Mouse (Mus musculus): Measurements from ENCODE around the gene Caly. TPM values are rescaled to one million over a fixed set of nuclear protein-coding genes. Genes with fewer than 3 reads are reported as not detected.

Gene Caly
- total and polyA plus RNA-seq, 3 experiments, result 5.7 to 13.9 (median 5.9) TPM

DNA sequence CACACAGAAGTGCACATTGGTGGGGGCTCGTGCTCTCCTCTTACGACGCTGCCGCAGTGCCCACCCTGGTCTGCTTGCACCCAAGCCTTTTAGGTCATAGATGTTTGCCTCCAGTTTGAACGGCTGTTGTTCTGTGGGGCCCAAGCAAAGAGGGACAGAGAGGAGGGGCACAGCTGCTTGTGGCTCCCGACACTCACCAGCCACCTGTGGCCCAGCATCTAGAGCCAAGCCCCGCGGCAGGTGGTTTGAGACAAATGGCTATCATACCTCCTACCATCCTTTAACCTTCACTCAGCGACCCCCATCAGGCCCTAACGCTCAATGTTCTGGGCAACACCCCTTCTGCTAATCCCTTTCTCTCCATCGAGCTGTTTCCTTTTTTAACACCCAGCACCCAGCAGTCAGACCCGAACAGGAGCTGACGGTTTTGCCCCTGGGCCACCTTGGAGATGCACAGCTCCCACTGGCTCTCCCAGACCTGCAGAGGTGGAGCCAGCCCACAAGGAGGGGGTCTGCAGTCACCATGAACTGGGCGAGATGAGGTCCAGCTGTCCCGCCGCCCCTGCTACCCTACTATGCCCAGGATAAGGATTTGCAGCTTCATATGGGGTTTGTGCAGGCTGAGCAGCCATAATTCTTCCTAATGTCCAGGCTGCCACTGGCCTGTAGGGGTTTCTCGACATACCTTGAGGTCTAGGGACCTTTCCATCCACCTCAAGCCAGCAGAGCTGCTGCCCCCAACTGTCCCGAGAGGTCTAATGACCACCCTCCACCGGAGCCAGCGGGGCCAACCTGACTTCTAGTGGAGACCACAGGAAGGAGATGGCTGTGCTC is 723 bp downstream of the Caly start:
- DNase-seq, result no peak

DNA sequence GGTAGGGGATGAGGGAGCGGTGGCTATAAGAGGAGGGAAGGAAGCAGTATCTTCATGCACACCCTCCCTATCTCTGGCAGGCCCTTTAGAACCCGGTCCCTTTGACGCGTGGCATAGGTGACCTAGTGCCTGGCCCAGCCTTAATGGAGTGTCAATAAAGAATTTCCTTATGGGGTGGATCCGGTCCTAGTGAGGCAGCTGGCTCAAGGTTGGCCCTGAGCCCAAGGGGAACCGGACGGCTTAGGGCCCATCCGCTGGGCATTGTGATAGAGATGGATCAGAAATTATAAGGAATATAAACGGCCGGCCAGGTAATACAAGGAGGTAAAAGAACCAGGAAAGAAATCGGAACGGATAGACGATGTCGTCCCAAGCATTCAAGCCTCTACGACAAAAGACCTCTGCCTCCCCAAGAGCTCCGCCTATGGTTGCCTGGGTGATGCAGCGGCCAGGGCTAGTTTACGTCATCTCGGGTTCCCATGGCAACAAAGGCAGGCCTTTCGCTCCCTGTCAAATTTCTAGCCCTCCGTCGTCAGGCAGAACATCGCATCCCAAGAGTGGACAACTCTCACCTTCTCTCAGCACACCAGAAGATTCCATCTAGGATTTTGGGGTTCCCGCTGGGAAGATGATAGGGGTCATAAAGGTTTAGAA is 1.7 kb downstream of the Caly start:
- peak; percentile 89 for DNase-seq

DNA sequence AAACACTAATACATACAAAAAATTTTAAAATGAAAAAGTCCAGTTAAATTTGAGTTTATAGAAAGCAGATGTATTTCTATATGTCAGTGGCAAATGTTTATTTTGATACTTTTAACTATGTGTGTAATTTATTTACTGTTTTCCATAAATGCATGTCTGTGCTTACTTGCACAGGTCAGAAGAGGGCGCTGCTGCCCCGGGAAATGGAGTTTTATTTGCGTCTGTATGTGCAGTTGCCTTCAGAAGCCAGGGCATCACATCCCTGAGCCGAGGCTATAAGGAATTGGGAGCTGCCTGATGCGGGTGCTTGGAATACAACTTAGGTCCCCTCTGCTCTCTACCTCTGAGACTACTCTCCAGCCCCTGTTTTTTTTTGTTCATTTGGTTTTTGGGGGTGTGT is 3.6 kb downstream of the Caly start:
- DNase-seq, result peak; percentile 62

DNA sequence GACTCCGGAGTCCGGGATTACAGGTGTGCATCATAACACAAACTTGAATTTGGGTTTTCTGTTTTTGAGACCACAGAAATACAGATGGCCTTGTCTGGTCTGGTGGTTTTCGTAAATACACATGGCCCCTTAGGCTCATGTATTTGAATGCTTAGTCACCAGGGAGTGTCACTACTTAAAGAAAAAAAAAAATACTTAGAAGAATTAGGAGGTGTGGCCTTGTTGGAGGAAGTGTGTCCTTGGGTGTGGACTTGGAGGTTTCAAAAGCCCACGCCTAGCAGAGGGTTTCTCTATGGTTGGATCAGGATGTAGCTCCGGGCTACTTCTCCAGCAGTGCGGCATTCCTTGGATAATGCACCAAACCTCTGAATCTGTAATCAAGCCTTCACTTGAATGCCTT is 4.7 kb downstream of the Caly start:
- no peak for DNase-seq

DNA sequence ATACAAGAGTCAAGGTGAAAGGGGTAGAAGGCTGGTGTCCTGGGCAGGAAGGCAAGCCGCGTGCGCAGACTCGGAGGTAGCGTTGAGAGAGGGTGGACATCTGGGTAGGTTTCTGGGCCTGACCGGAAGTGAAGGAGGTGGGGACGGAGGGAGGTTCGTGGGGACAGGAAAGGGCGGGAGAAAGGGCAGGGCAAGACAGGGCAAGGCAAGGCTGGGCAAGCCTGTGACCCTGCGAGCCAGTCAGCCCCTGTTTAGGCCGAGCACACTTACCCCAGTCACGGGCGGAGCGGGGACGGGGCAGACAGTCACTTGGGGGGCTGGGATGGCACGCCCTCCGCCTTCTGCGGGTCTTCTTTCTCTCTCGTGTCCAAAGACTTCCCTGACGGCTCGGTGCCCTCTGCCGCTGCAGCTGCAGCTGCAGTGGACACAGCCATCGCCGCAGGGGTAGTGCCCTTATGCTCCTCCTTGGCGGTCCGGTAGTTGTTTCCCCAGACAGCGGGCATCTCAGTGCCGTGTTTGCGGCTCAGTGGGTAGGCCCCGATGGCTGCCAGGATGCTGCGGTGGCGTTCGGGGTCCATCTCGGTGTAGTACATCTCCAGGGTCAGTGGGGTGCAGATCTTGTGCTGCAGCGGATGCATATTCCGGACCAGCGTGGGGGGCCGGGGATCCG is 12.2 kb downstream of the Caly start:
- DNase-seq, result peak; percentile 21

DNA sequence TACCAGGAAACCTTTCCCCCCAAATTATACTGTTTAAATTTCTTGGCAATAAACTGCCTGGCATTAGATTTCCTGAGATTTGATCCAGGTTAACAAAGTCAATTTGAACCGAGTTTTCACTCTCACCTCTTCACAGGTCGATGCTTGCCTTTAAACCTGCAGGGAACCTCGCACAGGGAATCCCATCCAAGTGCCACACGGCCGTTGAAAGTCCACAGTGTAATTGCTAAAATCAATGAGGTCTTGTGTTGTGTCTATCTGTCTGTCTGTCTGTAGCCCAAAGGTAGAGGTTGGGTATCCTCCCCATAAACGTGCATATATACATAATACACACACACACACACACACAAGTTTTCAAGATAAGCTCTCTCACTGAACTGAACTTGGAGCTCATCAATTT is 15.0 kb downstream of the Caly start:
- no peak for DNase-seq

DNA sequence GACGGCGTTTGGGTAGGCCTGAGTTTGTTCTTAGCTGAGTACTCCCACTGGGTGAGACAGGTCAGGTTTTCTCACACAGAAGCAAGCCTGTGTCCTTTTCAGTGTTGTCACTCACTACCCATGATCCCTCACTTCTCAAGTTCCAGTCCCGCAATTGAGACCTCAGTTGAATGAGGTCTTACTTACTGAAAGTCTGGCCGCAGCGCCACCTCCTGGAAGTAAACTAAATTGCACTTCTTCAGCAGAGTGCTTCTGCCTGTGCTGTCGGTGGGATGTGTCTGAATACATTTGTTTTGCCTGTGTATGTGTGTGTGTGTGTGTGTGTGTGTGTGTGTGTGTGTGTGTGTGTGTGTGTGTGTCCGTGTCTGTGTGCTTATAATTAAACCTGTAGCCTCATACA is 19.3 kb downstream of the Caly start:
- DNase-seq, result peak; percentile 59

DNA sequence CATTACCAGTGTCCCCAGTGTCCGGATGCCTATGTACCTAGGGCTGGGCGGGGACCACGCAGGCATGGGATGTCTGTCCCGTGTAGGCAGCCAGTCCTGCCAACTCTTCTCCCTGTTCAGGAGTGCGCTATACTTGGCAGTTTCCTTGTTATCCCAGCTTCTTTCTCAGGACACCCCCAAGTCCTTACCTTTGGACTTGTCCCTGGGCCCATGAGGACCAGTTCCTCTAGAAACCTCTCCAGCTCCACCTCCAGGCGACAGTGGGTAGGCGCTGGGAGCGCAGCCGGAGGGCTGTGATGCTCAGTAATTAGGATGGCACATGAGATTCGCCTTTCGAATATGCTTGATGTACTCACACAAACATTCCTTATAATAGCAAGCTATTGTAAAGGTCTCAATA is 20.0 kb downstream of the Caly start:
- DNase-seq, result peak; percentile 32

DNA sequence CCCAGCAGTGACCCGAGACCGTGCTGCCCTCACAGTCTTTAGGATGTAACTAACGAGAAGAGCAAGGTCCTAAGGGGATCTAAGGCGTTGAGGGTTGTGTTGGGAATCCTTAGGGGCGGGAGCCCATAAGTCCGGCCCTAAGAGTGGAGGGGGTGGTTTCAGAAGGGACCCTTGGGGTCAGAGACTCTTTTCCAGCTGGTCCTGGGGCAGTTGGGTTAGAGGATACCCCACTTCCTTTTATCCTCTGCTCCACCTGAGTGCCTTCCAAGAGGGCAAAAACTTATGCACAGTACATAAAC is 20.6 kb downstream of the Caly start:
- no peak for DNase-seq

DNA sequence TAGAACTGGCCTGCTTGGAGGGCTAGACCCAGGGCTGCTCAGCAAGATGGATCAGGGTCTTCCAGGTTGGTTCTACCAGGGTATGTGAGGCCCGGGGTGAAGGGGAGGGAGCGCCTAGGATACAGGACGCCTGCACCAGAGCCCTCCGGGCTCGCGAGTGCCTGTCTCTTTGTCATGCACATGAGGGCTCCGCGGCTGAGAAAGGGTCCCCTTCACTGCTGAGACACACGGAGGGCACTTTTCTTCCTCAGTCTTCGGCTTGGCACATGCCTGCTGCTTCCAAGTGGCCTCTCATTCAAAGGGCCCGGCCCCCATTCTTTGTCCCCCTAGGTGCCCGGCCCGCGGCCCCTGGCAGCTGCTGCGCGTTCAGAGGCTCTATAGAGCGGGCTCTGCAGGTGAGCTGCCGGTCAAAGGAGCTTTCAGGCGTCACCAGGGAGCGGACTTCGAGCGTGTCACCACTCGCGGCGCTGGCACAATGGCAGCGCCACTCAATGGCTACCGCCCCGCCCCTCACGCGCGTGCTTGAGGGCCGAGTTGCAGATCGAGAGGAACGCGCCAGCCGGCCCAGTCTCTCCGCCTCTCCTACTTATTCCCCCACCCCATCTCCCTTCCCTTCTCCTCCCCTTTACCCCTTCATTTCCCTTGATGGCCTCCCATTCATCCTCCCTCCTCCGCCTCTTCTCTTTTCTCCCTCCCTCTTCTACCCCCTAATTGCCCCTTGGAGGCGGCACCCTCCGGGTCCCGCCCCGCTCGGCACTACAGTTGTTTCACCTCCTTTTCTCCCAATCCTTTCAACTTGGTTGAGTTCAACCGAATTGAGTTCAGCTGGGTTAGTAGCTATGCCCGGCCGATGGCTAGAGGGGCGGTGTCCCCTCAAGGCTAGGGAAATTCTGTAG is 21.2 kb downstream of the Caly start:
- DNase-seq, result peak; percentile 51

DNA sequence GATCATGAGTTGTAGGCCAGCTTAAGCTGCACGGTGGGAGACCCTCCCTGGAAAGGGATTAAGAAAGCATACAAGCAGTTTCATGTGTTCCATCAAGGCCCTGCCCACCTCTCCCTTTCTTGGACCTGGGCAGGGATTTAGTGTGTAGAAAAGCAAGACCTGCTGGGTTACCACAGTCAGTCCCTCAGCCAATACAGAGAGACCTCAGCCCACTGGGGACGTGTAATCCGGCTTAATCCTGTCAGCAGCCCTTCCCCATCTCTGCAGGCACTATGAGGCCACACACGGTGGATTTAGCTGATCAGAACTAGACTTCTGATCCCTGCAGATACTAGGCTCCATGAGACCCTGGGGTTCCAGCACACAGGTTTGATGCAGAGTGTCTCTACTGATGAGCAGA is 22.7 kb downstream of the Caly start:
- no peak for DNase-seq

DNA sequence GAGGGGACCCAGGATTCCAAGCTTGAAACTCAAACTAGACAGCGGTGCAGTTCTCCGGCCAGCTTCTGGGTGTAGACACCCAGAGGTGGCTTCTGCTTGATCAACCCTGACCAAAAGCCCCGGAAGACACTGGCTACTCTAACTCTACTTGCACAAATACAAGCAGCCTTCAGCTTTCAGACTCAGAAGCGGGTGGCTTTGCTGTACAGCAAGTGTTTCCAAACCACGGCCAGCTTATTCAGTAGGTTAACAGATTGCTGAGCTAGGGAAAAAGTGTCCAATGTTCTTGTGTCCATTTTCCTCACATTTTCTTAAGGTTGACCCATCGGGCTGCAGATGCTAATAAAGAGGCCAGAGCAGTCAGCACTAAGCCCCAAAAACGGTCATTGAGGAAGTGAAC is 23.8 kb downstream of the Caly start:
- DNase-seq, result no peak

DNA sequence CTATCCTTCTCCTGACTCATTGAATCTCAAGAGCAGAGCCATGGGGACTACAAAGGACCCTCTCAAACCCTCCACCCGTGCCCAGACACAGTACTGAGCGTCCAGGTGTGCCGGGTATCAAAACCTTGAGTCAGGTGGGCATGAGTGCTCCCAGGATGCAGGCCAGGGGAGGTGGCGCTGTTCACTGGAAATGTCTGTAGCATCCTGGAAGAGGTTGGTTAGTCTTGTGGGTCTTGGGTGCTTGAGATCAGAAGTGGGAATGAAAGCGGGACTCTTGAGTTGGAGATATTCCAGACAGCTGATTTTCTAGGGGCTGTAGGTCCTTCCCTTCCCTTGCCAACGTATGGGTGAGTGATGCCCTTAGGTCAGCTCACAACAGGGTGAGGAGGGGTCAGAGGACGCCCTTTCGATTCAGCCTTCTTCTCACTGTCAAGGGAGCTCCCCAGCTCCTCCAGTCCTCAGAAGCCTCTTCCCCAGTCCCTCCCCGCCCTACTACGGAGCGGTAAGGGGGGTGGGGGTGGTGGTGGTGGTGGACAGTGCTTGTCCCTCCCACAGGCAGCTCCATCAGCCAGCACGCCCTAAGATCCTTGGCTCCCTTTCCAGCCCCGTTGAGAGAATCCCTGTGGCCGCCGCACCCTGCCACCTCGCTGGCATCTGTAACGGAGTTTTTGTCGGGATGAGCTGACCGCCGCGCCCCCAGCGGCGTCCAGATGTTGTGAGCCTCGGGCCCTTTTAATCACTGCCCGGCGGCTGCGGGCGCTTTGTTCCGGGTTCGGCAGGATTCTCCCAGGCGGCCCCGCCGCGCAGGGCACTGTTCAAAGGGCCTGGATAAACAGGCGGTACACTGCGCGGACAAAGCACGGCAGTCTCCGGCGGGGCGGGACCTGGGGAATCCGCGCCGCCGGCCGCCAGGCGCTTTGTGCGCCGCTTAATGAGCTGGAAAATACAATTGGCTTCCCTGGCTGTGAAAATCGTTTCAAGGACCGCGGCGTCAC is 24.6 kb downstream of the Caly start:
- DNase-seq, result peak; percentile 43

DNA sequence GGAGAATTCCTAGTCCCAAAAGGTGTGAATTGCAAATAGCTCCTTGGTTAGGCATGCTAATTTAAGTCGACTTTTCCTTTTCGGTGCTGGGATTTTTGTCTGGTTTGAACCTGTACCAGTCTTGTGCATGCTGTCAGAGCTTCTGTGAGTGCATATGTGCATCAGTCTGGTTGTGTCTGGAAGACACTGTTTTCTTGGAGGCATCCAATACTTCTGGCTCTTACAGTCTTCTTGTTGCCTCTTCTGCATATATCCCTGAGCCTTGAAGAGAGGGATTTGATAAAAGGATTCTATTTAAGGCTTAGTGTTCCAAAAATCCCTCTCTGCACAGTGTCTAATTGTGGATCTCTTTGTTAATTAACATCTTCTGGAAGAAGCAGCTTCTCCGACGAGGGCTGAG is 28.2 kb downstream of the Caly start:
- DNase-seq, result no peak

DNA sequence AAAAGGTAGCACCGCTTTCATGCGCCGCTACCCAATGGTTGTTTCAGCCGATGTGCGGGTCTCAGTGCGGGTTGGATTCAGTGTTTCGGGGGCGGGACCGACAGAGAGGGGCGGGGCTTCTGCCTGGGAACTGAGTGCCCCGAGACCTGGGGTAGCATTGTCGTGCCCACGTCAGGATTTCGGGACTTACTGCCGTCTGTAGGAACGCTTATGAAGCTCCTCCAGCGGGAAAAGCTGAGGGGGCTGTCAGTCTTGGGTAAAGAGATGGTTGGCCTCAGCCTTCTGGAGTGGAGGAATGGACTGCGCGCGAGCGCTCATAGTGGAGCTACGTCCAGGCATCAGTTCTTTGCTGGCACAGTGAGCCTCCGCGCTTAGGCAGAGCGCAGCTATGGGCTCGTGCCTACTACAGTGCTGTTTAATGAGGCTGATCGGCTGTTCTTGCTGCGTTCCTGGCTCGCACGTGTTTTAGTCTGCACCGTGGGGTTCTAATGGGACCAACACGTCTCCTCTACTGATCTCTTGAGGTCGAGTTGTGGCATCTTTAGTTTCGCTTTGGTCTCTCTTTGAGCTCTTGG is 33.1 kb downstream of the Caly start:
- peak; percentile 53 for DNase-seq

DNA sequence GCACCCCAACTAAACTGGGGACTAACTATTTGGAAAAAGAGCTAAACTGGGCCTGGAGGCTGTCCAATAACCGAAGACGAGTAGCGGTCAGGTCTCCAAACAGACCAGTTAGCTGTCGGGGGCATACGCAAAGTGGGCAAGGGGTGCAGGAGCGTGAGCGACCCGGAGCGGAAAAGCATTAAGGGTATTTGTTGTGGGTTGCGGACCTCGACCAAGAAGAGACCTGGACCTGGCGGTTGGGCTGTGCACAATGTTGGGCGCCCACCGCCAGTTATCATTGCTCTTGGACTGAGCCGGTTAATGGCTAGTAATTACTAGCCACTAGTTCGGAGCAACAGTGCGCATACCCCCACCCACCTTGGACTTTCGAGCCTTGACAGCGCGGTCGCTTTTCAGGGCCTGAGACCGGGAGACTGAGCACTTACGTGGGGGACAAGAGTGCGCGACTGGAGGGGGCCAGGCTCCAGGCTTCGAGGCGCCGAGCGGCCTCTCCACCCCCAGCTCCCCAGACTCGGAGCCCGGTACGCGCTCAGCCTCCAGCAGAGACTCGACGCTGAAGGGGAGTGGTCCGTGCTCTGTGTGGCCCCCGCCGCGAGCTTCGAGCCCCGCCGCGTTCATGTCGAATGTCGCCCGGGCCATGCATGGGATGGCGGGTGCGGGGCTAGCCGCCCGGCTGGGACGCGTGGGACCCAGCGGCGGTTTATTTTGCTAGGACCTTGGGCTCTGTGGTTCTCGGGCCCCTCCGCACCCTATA is 33.8 kb downstream of the Caly start, which contains the start of gene Msx3:
Gene Msx3, minus strand, starts transcription at position 729 of the 754 bp plus-strand sequence.
- peak; percentile 14 for DNase-seq

DNA sequence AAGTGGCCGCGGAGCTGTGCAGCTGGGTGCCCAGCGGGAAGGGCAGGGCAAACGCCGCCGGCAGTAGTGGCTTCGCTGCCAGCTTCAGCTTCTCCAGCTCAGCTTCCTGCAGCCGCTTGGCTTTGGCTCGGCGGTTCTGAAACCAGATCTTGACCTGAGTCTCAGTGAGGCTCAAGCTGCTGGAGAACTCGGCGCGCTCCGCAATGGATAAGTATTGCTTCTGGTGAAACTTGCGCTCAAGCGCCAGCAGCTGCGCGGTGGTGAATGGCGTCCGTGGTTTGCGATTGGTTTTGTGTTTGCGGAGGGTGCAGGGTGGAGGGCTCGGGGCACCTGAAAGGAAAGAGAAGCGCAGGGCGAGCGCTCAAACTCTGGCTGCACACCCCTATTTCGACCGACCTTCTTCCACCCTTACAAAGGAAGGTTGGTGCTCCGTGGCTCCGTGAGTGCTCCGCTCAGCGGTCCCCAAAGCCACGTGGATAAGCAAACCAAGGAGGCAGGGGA is 34.5 kb downstream of the Caly start:
- DNase-seq, result peak; percentile 24

DNA sequence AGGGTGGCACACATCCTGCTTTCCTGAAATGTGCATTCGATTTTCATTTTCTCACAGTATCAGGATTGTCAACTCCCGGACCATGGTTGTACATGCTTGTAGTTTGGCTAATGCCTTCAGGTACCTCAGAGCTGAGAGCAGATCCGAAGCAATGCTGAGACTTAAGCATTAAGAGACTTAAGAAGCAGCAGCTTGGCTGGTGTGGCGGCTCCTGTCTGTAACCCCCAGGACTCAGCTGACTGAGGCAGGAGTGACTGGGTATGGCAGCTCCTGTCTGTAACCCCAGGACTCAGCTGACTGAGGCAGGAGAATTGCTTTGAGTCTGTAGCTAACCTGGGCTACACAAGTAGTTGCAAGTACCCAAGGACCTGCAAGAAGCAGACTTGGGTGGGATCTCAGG is 36.8 kb downstream of the Caly start:
- DNase-seq, result no peak

DNA sequence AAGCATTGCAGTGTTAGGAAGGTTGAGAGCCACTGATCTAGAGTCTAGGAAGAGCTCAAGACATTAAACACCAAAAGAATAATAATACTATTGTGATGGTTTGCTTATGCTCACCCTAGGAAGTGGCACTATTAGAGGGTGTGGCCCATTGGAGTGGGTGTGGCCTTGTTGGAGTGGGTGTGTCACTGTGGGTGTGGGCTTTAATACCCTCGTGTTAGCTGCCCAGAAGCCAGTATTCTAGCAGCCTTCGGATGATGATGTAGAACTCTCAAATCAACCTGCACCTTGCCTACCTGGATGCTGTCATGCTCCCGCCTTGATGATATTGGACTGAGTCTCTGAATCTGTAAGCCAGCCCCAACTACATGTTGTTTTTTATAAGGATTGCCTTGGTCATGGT is 39.6 kb downstream of the Caly start:
- DNase-seq, result no peak

DNA sequence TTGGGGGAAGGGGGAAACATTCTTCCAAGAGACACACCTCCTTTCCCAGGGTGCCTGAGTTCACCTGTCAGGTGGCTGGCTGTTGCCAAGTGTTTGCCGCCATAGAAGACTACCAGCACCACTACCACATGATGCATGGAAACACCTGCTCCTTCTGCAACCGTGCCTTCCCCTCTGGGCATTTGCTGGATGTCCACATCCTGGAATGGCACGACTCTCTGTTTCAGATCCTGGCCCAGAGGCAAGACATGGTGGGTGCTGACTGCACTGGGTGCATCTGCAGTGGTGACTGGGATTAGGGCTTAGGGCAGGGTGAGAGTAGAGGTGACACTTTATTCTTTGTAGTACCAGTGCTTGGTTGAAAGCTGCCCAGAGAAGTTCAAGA is 45.2 kb downstream of the Caly start:
- no peak for DNase-seq
